Mouse (Mus musculus) midbrain, embryonic 10.5 days (tissue): ENCODE measurements at regions not wholly inside any gene's neighbourhood (a gene's known extent, or its start where the extent isn't known, plus 50 kb on each side); places are given as distances from the start of the nearest gene placed in this dataset.

Source experiments
- DNase-seq: peaks from one replicate; pipeline ENCODE4 v3.0.0-alpha.2; 2017; ENCODE audit warnings: low spot score
- H3K27ac ChIP-seq: fragments of 300-500 bp; sonication (generic); replicated peaks from 2 replicates; pipeline ENCODE4 v1.5.1; 2016; ENCODE audit warnings: mild to moderate bottlenecking
- H3K27me3 ChIP-seq: fragments of 300-500 bp; sonication (generic); 2 replicates; pipeline ENCODE4 v1.6.1; 2016; ENCODE audit warnings: low read depth, mild to moderate bottlenecking; ENCODE audit not compliant: poor library complexity, severe bottlenecking
- H3K36me3 ChIP-seq: fragments of 300-500 bp; sonication (generic); 2 replicates; pipeline ENCODE4 v1.6.1; 2016; ENCODE audit warnings: mild to moderate bottlenecking, moderate library complexity
- H3K4me1 ChIP-seq: fragments of 300-500 bp; sonication (generic); 2 replicates; pipeline ENCODE4 v1.6.1; 2016
- H3K4me3 ChIP-seq: fragments of 300-500 bp; sonication (generic); 2 replicates; pipeline ENCODE4 v1.5.1; 2016; ENCODE audit warnings: mild to moderate bottlenecking, moderate library complexity
- H3K9me3 ChIP-seq: fragments of 300-500 bp; sonication (generic); replicated peaks from 2 replicates; pipeline ENCODE4 v1.6.1; 2016; ENCODE audit warnings: mild to moderate bottlenecking
- WGBS: fragments of 180-500 bp; shearing (Covaris S2); methylation state at CpG from one replicate; pipeline ENCODE4 v1.1.7; 2016; 5-methylcytosine and 5-hydroxymethylcytosine counted together

- H3K4me1 ChIP-seq = peaks cover 24% of the 10 kb centered on the region
- H3K27me3 ChIP-seq = no peaks in the 10 kb centered on the region
- peak overlapping the region; percentile 22; the same call in 1 of the 2 replicates for H3K4me3 ChIP-seq
- 74% methylated on average over 21 of the region's 21 CpGs for WGBS
- peak; percentile 31 for DNase-seq
- peak overlapping the region; percentile 39 for H3K27ac ChIP-seq
- H3K9me3 ChIP-seq = no peaks in the 10 kb centered on the region
- H3K36me3 ChIP-seq = no peaks in the 10 kb centered on the region
These were observed 234.3 kb downstream of the Gm5426 start for GRCm38 (mm10) chr10:96370547-96371320.

- Histone ChIP-seq H3K4me3 (peak overlapping the region; percentile 22; the same call in 1 of the 2 replicates), H3K36me3 (no peaks in the 10 kb centered on the region), H3K27me3 (no peaks in the 10 kb centered on the region), H3K9me3 (no peaks in the 10 kb centered on the region), H3K27ac (peak overlapping the region; percentile 39), H3K4me1 (peaks cover 24% of the 10 kb centered on the region)
- no peak for DNase-seq
- 62% methylated on average over 14 of the region's 14 CpGs for WGBS
These were observed 234.9 kb downstream of the Gm5426 start for GRCm38 (mm10) chr10:96371321-96371653.

DNA sequence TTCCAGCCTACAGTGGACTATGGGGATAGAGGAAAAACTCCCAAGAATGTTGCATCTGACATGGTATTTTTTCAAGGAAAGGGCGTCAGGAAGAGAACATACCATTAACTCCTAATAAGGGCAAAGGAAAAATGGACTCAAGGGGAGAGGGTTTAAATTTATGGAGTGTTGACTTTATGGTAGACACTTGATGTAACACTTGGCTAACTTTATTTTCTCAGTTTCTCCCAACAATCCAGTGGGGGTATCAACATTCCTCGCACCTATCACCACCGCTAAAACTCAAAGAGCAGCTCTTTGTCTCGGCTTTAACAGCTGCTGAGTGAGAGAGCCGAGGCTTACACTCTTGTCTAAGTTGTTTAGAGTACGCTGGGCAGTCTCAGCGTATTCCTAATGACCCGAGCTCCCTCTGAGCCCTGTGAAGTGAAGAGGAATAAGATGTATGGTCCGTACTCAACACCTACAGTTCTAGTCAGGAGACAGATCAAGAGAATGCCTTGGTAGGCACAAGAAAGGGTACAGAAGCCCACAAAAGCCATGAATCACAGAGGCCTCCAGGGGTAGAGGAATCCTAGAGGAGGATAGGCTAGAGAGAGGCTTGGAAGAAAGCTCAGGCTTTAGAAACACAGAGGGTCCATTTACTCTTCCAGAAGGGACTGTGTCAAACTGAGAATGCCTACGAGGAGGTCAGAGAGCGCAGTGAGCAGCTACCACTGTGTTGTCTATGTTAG lies 236.4 kb downstream of the Gm5426 start:
- Histone ChIP-seq H3K36me3 (no peaks in the 10 kb centered on the region), H3K4me3 (no peak overlapping the region), H3K4me1 (peaks cover 24% of the 10 kb centered on the region), H3K9me3 (no peaks in the 10 kb centered on the region), H3K27me3 (no peaks in the 10 kb centered on the region), H3K27ac (peak overlapping the region; percentile 28; the same call in 1 of the 2 replicates)
- DNase-seq = no peak
- WGBS = 76% methylated on average over 11 of the region's 11 CpGs

- no peaks in the 10 kb centered on the region for H3K36me3 ChIP-seq
- H3K27me3 ChIP-seq = no peaks in the 10 kb centered on the region
- peaks cover 24% of the 10 kb centered on the region for H3K4me1 ChIP-seq
- no peak overlapping the region for H3K4me3 ChIP-seq
- H3K9me3 ChIP-seq = no peaks in the 10 kb centered on the region
- no peak for DNase-seq
- 73% methylated on average over 7 of the region's 7 CpGs for WGBS
- peak overlapping the region; percentile 28; the same call in 1 of the 2 replicates for H3K27ac ChIP-seq
These were observed 237.1 kb downstream of the Gm5426 start for GRCm38 (mm10) chr10:96373481-96373880.

- Histone ChIP-seq H3K4me3 (no peak overlapping the region), H3K36me3 (no peaks in the 10 kb centered on the region), H3K27me3 (no peaks in the 10 kb centered on the region), H3K27ac (no peak overlapping the region), H3K9me3 (no peaks in the 10 kb centered on the region), H3K4me1 (peaks cover 24% of the 10 kb centered on the region)
- WGBS = 88% methylated on average over 12 of the region's 12 CpGs
- no peak for DNase-seq
These were observed 238.1 kb downstream of the Gm5426 start for GRCm38 (mm10) chr10:96374293-96375069.

DNA sequence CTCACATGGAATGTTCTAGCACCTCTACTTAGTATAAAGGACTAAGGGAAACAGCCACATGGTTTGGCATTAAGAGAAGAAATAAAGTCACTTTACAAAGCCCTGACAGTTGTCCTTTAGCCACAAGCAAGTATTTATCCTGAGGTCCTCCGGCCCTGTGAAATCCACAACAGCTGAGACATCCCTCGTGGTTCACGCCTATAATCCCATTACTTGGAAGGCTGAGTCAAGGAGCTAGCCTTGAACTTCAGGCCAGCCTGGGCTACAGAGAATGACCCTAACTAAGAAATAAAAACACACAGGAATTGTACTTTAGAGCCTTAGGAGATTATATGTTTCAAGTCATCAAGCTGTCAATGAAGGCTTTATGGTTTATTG lies 238.7 kb downstream of the Gm5426 start:
- H3K27ac ChIP-seq = no peak overlapping the region
- no peaks in the 10 kb centered on the region for H3K36me3 ChIP-seq
- no peak for DNase-seq
- no peaks in the 10 kb centered on the region for H3K9me3 ChIP-seq
- 96% methylated on average over 3 of the region's 3 CpGs for WGBS
- no peak overlapping the region for H3K4me3 ChIP-seq
- H3K4me1 ChIP-seq = peaks cover 24% of the 10 kb centered on the region
- no peaks in the 10 kb centered on the region for H3K27me3 ChIP-seq

GRCm38 (mm10) chr10:96377549-96377948 lies 239.3 kb upstream of the Btg1 start:
- Histone ChIP-seq H3K9me3 (no peaks in the 10 kb centered on the region), H3K36me3 (no peaks in the 10 kb centered on the region), H3K27me3 (no peaks in the 10 kb centered on the region), H3K4me1 (peaks cover 11% of the 10 kb centered on the region), H3K4me3 (no peak overlapping the region), H3K27ac (no peak overlapping the region)
- WGBS = 85% methylated on average over 4 of the region's 4 CpGs
- no peak for DNase-seq

DNA sequence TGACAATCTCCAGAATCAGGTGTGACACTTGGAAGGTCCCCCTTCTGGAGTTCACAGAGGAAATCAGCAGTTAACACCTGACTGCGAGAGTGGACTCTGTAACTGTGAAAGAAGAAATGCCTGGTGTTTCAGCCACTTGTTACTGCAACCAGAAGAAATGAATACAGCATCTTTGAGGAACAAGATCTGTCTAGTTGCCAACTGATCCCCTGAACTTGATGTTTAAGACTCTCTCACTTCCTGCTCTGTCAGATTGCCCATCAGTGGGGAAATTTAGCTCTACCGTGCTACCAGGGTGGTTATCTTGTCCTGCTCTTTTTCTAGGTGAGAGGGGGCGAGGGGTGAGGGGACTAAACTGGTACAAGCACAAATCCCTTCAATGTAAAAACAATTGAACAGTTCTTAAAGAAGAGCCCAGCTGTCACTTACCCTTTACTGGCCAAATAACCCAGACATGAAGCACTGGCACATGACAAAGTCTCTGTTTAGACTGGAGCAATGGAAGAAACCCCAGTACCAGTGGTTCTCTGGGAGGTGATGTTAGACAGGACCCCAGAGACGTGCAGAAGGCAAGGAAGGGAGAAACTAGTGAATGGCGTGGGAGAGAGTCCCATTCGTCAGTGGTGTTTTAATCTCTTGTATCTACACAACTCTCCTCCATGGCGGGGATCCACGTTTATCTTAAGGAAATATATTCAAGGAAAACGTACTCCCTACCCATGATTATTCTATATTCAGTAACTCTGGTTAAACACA lies 237.6 kb upstream of the Btg1 start:
- H3K4me1 ChIP-seq = no peaks in the 10 kb centered on the region
- H3K4me3 ChIP-seq = no peak overlapping the region
- H3K9me3 ChIP-seq = no peaks in the 10 kb centered on the region
- DNase-seq = no peak
- no peaks in the 10 kb centered on the region for H3K27me3 ChIP-seq
- no peak overlapping the region for H3K27ac ChIP-seq
- H3K36me3 ChIP-seq = no peaks in the 10 kb centered on the region
- 90% methylated on average over 9 of the region's 9 CpGs for WGBS

DNA sequence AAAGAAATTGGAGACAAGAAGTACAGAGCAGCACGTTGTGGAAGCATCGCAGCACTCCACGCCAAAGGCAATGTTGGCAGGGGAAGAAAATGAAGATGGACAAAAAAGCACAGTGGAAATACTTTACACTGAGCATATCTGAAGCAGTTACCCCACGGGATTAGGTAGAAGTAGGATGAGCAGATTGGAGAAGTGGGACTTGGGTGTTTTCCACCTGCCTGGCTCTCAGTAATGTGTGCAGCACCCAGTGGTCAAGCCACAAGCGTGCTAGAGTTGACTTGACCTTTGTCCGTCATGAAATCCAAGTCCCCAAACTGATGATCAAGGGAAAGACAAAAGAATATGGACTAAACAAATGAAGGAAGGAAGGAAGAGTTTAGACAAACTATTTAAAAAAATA lies 235.1 kb upstream of the Btg1 start:
- Histone ChIP-seq H3K27ac (no peak overlapping the region), H3K9me3 (no peaks in the 10 kb centered on the region), H3K27me3 (no peaks in the 10 kb centered on the region), H3K4me1 (no peaks in the 10 kb centered on the region), H3K4me3 (no peak overlapping the region), H3K36me3 (no peaks in the 10 kb centered on the region)
- no peak for DNase-seq
- WGBS = 91% methylated on average over 6 of the region's 6 CpGs

DNA sequence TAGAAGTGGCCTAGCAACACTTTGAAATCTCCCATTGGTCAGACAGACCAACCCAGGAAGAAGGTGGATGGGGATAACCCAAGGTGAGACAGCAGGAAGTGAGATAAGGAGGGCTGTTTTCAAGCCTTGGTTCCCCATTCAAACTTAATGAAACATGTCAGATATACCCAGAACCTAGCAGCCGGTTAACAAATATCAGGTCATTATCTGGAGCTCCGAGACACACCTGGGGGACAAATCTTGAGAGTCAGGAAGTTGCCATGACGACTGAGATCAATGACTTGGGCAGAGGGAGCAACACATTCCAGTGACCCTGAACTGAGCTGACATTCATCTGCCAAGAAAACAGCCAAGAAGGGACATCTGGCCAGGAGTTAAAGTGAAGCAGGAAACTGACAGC lies 225.1 kb upstream of the Btg1 start:
- WGBS = 70% methylated on average over 3 of the region's 3 CpGs
- Histone ChIP-seq H3K9me3 (no peaks in the 10 kb centered on the region), H3K4me1 (peaks cover 5% of the 10 kb centered on the region), H3K36me3 (no peaks in the 10 kb centered on the region), H3K4me3 (no peak overlapping the region), H3K27me3 (no peaks in the 10 kb centered on the region), H3K27ac (no peak overlapping the region)
- no peak for DNase-seq

GRCm38 (mm10) chr10:96392836-96393235 lies 224.0 kb upstream of the Btg1 start:
- no peak overlapping the region for H3K4me3 ChIP-seq
- no peak overlapping the region for H3K27ac ChIP-seq
- DNase-seq = no peak
- 81% methylated on average over 1 of the region's 1 CpGs for WGBS
- H3K4me1 ChIP-seq = peaks cover 5% of the 10 kb centered on the region
- no peaks in the 10 kb centered on the region for H3K36me3 ChIP-seq
- no peaks in the 10 kb centered on the region for H3K9me3 ChIP-seq
- H3K27me3 ChIP-seq = no peaks in the 10 kb centered on the region

- Histone ChIP-seq H3K27me3 (no peaks in the 10 kb centered on the region), H3K9me3 (no peaks in the 10 kb centered on the region), H3K4me3 (no peak overlapping the region), H3K36me3 (no peaks in the 10 kb centered on the region), H3K4me1 (peaks cover 5% of the 10 kb centered on the region), H3K27ac (no peak overlapping the region)
- DNase-seq = no peak
- WGBS = 85% methylated on average over 3 of the region's 3 CpGs
These were observed 222.6 kb upstream of the Btg1 start for GRCm38 (mm10) chr10:96394210-96394609.
